Mouse (Mus musculus) intestine, postnatal 0 days (tissue): ENCODE results near the gene Gfra4. TPM values are rescaled to one million over a fixed set of nuclear protein-coding genes. Genes with fewer than 3 reads are reported as not detected.

Source experiments
- ATAC-seq: fragments of 200-750 bp; cut with Nextera tagmentation; 2 replicates; pipeline ENCODE4 v1.8.0; 2017; ENCODE audit warnings: mild to moderate bottlenecking, moderate TSS enrichment, moderate library complexity
- H3K27ac ChIP-seq: fragments of 300-500 bp; sonication (generic); 2 replicates; pipeline ENCODE4 v1.5.1; 2014; ENCODE audit warnings: mild to moderate bottlenecking, low read depth, low read length, moderate library complexity
- H3K27me3 ChIP-seq: fragments of 300-500 bp; sonication (generic); replicated peaks from 2 replicates; pipeline ENCODE4 v1.6.1; 2014; ENCODE audit warnings: low read length, mixed read lengths; ENCODE audit not compliant: control insufficient read depth, insufficient read depth
- H3K36me3 ChIP-seq: fragments of 300-500 bp; sonication (generic); 2 replicates; pipeline ENCODE4 v1.6.1; 2014; ENCODE audit warnings: mild to moderate bottlenecking, moderate library complexity; ENCODE audit not compliant: control insufficient read depth, insufficient read depth
- H3K4me1 ChIP-seq: fragments of 300-500 bp; sonication (generic); replicated peaks from 2 replicates; pipeline ENCODE4 v1.6.1; 2014; ENCODE audit warnings: antibody characterized with exemption, low read length, mixed read lengths; ENCODE audit not compliant: control insufficient read depth, insufficient read depth
- H3K4me2 ChIP-seq: fragments of 300-500 bp; sonication (generic); replicated peaks from 2 replicates; pipeline ENCODE4 v1.6.1; 2014; ENCODE audit warnings: low read depth, mild to moderate bottlenecking, moderate library complexity
- H3K4me3 ChIP-seq: fragments of 300-500 bp; sonication (generic); 2 replicates; pipeline ENCODE4 v1.5.1; 2014; ENCODE audit warnings: low read depth, low read length
- H3K9ac ChIP-seq: fragments of 300-500 bp; sonication (generic); 2 replicates; pipeline ENCODE4 v1.6.1; 2014; ENCODE audit warnings: mild to moderate bottlenecking, low read depth, low read length
- H3K9me3 ChIP-seq: fragments of 300-500 bp; sonication (generic); 2 replicates; pipeline ENCODE4 v1.6.1; 2016; ENCODE audit warnings: mixed run types; ENCODE audit not compliant: control insufficient read depth
- CTCF ChIP-seq: sonication (generic); IDR thresholded peaks from 2 replicates; pipeline ENCODE4 v1.5.1; 2016; ENCODE audit warnings: low read depth, mild to moderate bottlenecking, control low read depth, antibody characterized with exemption, moderate library complexity
- WGBS: fragments of 180-500 bp; shearing (Covaris S2); extraction: QIAGEN DNeasy Blood & Tissue Kit; methylation state at CpG from one replicate; pipeline ENCODE4 v1.1.7; 2014; 5-methylcytosine and 5-hydroxymethylcytosine counted together
- polyA plus RNA-seq: library from polyadenylated mRNA; unstranded; fragments of >200 nt; fragmentation: Nextera tagmentation; extraction: Ambion mirVana; gene quantifications from 2 replicates; pipeline ENCODE4 v1.2.1, GENCODE M21; 2015

Gfra4 gene
- polyA plus RNA-seq, 1 experiment from 2014 or later: 3.8 TPM

- H3K4me2 ChIP-seq: peak overlapping the region; percentile 51
Measured at GRCm38 (mm10) chr2:131053851-131054645, 11.2 kb upstream of the Gfra4 start.

GRCm38 (mm10) chr2:131052862-131053418 lies 10.1 kb upstream of the Gfra4 start:
- H3K4me3 ChIP-seq: no peak overlapping the region
- no peak for ATAC-seq
- H3K27me3 ChIP-seq: peaks cover 36% of the 10 kb centered on the region
- H3K4me2 ChIP-seq: no peak overlapping the region
- no peaks in the 10 kb centered on the region for H3K9me3 ChIP-seq
- 70% methylated on average over 6 of the region's 6 CpGs for WGBS
- H3K36me3 ChIP-seq: no peaks in the 10 kb centered on the region
- no peak overlapping the region for H3K9ac ChIP-seq
- no peaks in the 10 kb centered on the region for H3K4me1 ChIP-seq
- no peak for TF ChIP-seq CTCF
- H3K27ac ChIP-seq: no peak overlapping the region

More at GRCm38 (mm10) chr2:131053851-131054645, 11.2 kb upstream of the Gfra4 start:
- WGBS: 3% methylated on average over 45 of the region's 45 CpGs
- TF ChIP-seq CTCF: no peak
- peak overlapping the region; percentile 23 for H3K4me3 ChIP-seq
- H3K9ac ChIP-seq: no peak overlapping the region; the same call in 1 of the 2 replicates
- no peaks in the 10 kb centered on the region for H3K9me3 ChIP-seq
- ATAC-seq: no peak
- H3K4me1 ChIP-seq: no peaks in the 10 kb centered on the region
- H3K36me3 ChIP-seq: no peaks in the 10 kb centered on the region
- H3K27ac ChIP-seq: no peak overlapping the region
- peaks cover 36% of the 10 kb centered on the region for H3K27me3 ChIP-seq

GRCm38 (mm10) chr2:131052043-131052442 lies 9.2 kb upstream of the Gfra4 start:
- H3K36me3 ChIP-seq: no peaks in the 10 kb centered on the region
- H3K9me3 ChIP-seq: no peaks in the 10 kb centered on the region
- H3K27ac ChIP-seq: no peak overlapping the region
- H3K4me2 ChIP-seq: no peak overlapping the region
- ATAC-seq: no peak
- peaks cover 36% of the 10 kb centered on the region for H3K27me3 ChIP-seq
- 54% methylated on average over 5 of the region's 5 CpGs for WGBS
- no peak overlapping the region for H3K4me3 ChIP-seq
- H3K4me1 ChIP-seq: no peaks in the 10 kb centered on the region
- TF ChIP-seq CTCF: no peak
- no peak overlapping the region for H3K9ac ChIP-seq

- Histone ChIP-seq H3K27ac (no peak overlapping the region), H3K9me3 (no peaks in the 10 kb centered on the region), H3K27me3 (peaks cover 19% of the 10 kb centered on the region), H3K4me3 (no peak overlapping the region), H3K36me3 (no peaks in the 10 kb centered on the region), H3K4me2 (no peak overlapping the region), H3K4me1 (peaks cover 7% of the 10 kb centered on the region; the same call in 1 of the 2 replicates), H3K9ac (no peak overlapping the region)
- no peak for ATAC-seq
- TF ChIP-seq CTCF: no peak
- 70% methylated on average over 2 of the region's 2 CpGs for WGBS
Measured at GRCm38 (mm10) chr2:131046025-131046424, 3.1 kb upstream of the Gfra4 start.

- no peak for TF ChIP-seq CTCF
- Histone ChIP-seq H3K27ac (no peak overlapping the region), H3K4me2 (0 out of 2 replicates have a peak overlapping the region, but pooled peaks have one; percentile 18), H3K36me3 (no peaks in the 10 kb centered on the region), H3K4me3 (no peak overlapping the region), H3K4me1 (peaks cover 7% of the 10 kb centered on the region; the same call in 1 of the 2 replicates), H3K9ac (no peak overlapping the region), H3K9me3 (no peaks in the 10 kb centered on the region), H3K27me3 (peaks cover 27% of the 10 kb centered on the region)
- 52% methylated on average over 9 of the region's 9 CpGs for WGBS
- ATAC-seq: peak; percentile 72
Measured at GRCm38 (mm10) chr2:131044989-131045720, 2.3 kb upstream of the Gfra4 start.

GRCm38 (mm10) chr2:131044354-131044852 lies 1.5 kb upstream of the Gfra4 start:
- H3K9ac ChIP-seq: no peak overlapping the region
- peak overlapping the region; percentile 18; the same call in 1 of the 2 replicates for H3K4me2 ChIP-seq
- WGBS: 10% methylated on average over 7 of the region's 7 CpGs
- H3K9me3 ChIP-seq: no peaks in the 10 kb centered on the region
- H3K4me1 ChIP-seq: peaks cover 7% of the 10 kb centered on the region; the same call in 1 of the 2 replicates
- TF ChIP-seq CTCF: peak; percentile 57
- H3K27me3 ChIP-seq: peaks cover 35% of the 10 kb centered on the region
- no peaks in the 10 kb centered on the region for H3K36me3 ChIP-seq
- H3K4me3 ChIP-seq: no peak overlapping the region
- H3K27ac ChIP-seq: no peak overlapping the region
- no peak for ATAC-seq
